Mouse (Mus musculus) midbrain, postnatal 0 days (tissue): ENCODE measurements around the gene Zbtb16. TPM values are rescaled to one million over a fixed set of nuclear protein-coding genes. Genes with fewer than 3 reads are reported as not detected.

Source experiments
- ATAC-seq: fragments of 200-750 bp; cut with Nextera tagmentation; 2 replicates; pipeline ENCODE4 v1.8.0; 2017; ENCODE audit warnings: moderate number of reproducible peaks, mild to moderate bottlenecking, moderate TSS enrichment, moderate library complexity; ENCODE audit not compliant: low FRiP score
- DNase-seq: peaks from one replicate; pipeline ENCODE4 v3.0.0-alpha.2; 2015; ENCODE audit warnings: low spot score
- H3K27ac ChIP-seq: fragments of 300-500 bp; sonication (generic); 2 replicates; pipeline ENCODE4 v1.5.1; 2014; ENCODE audit warnings: low read depth, mild to moderate bottlenecking, low read length, mixed read lengths
- H3K27me3 ChIP-seq: fragments of 300-500 bp; sonication (generic); 2 replicates; pipeline ENCODE4 v1.6.1; 2014; ENCODE audit warnings: low read length, control low read depth, mixed read lengths; ENCODE audit not compliant: insufficient read depth
- H3K36me3 ChIP-seq: fragments of 300-500 bp; sonication (generic); 2 replicates; pipeline ENCODE4 v1.6.1; 2014; ENCODE audit warnings: low read length, control low read depth, mixed read lengths; ENCODE audit not compliant: insufficient read depth
- H3K4me1 ChIP-seq: fragments of 300-500 bp; sonication (generic); 2 replicates; pipeline ENCODE4 v1.6.1; 2014; ENCODE audit warnings: mild to moderate bottlenecking, control low read depth, antibody characterized with exemption, low read length, mixed read lengths; ENCODE audit not compliant: insufficient read depth
- H3K4me2 ChIP-seq: fragments of 300-500 bp; sonication (generic); 2 replicates; pipeline ENCODE4 v1.6.1; 2014; ENCODE audit warnings: low read depth, mild to moderate bottlenecking, low read length, mixed read lengths; ENCODE audit not compliant: poor library complexity, severe bottlenecking
- H3K4me3 ChIP-seq: fragments of 300-500 bp; sonication (generic); 2 replicates; pipeline ENCODE4 v1.5.1; 2014; ENCODE audit warnings: low read depth, mild to moderate bottlenecking, low read length, moderate library complexity
- H3K9ac ChIP-seq: fragments of 300-500 bp; sonication (generic); replicated peaks from 2 replicates; pipeline ENCODE4 v1.6.1; 2014; ENCODE audit warnings: mild to moderate bottlenecking, low read length, moderate library complexity, mixed read lengths; ENCODE audit not compliant: poor library complexity, severe bottlenecking
- H3K9me3 ChIP-seq: fragments of 300-500 bp; sonication (generic); 2 replicates; pipeline ENCODE4 v1.6.1; 2016; ENCODE audit warnings: low read length, control low read depth
- CTCF ChIP-seq: IDR thresholded peaks from 2 replicates; pipeline ENCODE4 v1.5.1; 2016; ENCODE audit warnings: antibody characterized with exemption, mild to moderate bottlenecking
- WGBS: fragments of 180-500 bp; shearing (Covaris S2); extraction: QIAGEN DNeasy Blood & Tissue Kit; methylation state at CpG from one replicate; pipeline ENCODE4 v1.1.7; 2014; 5-methylcytosine and 5-hydroxymethylcytosine counted together
- polyA plus RNA-seq: library from polyadenylated mRNA; unstranded; fragments of >200 nt; fragmentation: Nextera tagmentation; extraction: Ambion mirVana; gene quantifications from 2 replicates; pipeline ENCODE4 v1.2.1, GENCODE M21; 2015
- total RNA-seq: library from RNA; depleted of rRNA; stranded (reverse); fragments of >200 nt; gene quantifications from 2 replicates; pipeline ENCODE4 v1.2.3, GENCODE M21; 2014

Gene Zbtb16
- total and polyA plus RNA-seq, 2 experiments from 2014 or later: 6.1 to 8.3 TPM

- Histone ChIP-seq H3K9me3 (no peaks in the 10 kb centered on the region), H3K9ac (no peak overlapping the region), H3K27ac (no peak overlapping the region), H3K4me3 (no peak overlapping the region), H3K4me2 (no peak overlapping the region), H3K27me3 (no peaks in the 10 kb centered on the region), H3K4me1 (peaks cover 13% of the 10 kb centered on the region; the same call in 1 of the 2 replicates), H3K36me3 (no peaks in the 10 kb centered on the region)
- no peak for TF ChIP-seq CTCF
- DNase-seq: no peak
- ATAC-seq: no peak
- WGBS: 72% methylated on average over 5 of the region's 5 CpGs
These were observed 90.5 kb downstream of the Zbtb16 start for GRCm38 (mm10) chr9:48745347-48746119.

DNA sequence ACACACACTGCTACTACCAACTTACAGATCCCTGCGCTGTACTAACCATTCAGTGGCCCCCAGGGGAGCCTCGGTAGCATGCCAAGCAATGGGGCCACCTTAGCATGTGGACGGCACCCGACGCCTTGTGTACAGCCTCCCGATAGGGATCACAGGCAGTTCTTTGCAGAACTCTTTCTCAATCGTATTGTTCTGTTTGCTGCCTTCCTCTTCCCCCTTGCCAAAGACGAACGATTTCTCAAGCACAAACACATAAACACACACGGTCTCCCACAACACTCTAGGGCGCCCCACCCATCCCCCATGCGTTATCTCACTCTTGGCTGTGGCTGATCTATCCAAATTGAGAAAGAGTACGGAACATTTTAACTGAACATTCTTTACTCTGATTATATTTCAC is 91.1 kb downstream of the Zbtb16 start:
- Histone ChIP-seq H3K4me2 (no peak overlapping the region), H3K36me3 (no peaks in the 10 kb centered on the region), H3K9ac (no peak overlapping the region), H3K4me3 (no peak overlapping the region), H3K4me1 (peaks cover 13% of the 10 kb centered on the region; the same call in 1 of the 2 replicates), H3K27ac (no peak overlapping the region), H3K9me3 (no peaks in the 10 kb centered on the region), H3K27me3 (no peaks in the 10 kb centered on the region)
- no peak for ATAC-seq
- no peak for TF ChIP-seq CTCF
- DNase-seq: no peak
- WGBS: 85% methylated on average over 13 of the region's 13 CpGs

- DNase-seq: no peak
- TF ChIP-seq CTCF: no peak
- ATAC-seq: no peak
- WGBS: 70% methylated on average over 6 of the region's 6 CpGs
- Histone ChIP-seq H3K4me2 (no peak overlapping the region), H3K27ac (no peak overlapping the region), H3K36me3 (no peaks in the 10 kb centered on the region), H3K9me3 (no peaks in the 10 kb centered on the region), H3K4me3 (no peak overlapping the region), H3K9ac (no peak overlapping the region), H3K4me1 (peaks cover 13% of the 10 kb centered on the region; the same call in 1 of the 2 replicates), H3K27me3 (no peaks in the 10 kb centered on the region)
These were observed 91.6 kb downstream of the Zbtb16 start for GRCm38 (mm10) chr9:48744451-48744850.

- ATAC-seq: no peak
- H3K27me3 ChIP-seq: no peaks in the 10 kb centered on the region
- H3K4me2 ChIP-seq: no peak overlapping the region
- H3K9me3 ChIP-seq: no peaks in the 10 kb centered on the region
- no peak for DNase-seq
- 92% methylated on average over 11 of the region's 11 CpGs for WGBS
- no peaks in the 10 kb centered on the region for H3K36me3 ChIP-seq
- H3K4me1 ChIP-seq: peaks cover 13% of the 10 kb centered on the region; the same call in 1 of the 2 replicates
- H3K27ac ChIP-seq: no peak overlapping the region
- TF ChIP-seq CTCF: no peak
- no peak overlapping the region for H3K9ac ChIP-seq
- H3K4me3 ChIP-seq: no peak overlapping the region
These were observed 92.4 kb downstream of the Zbtb16 start for GRCm38 (mm10) chr9:48743338-48744285.

DNA sequence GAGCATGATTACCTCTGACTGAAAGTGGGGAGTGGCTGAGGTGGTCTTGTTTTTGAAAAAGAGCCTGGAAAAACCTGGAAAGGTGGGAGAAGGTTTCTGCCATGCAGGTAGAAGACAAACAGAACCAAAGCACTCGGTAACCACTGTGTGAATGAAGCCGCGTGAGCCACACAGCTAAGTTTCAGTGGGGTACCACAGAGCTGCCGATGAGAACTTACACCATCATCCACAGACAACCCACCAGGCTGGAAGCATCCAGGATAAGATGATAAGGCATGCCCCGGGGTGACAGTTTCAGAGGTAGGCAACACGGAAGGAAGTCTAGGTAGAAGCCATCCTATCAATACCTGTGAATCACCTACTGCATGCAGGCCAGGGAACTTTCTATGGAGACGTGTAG is 93.9 kb downstream of the Zbtb16 start:
- WGBS: 91% methylated on average over 7 of the region's 7 CpGs
- Histone ChIP-seq H3K4me1 (peaks cover 19% of the 10 kb centered on the region), H3K27me3 (no peaks in the 10 kb centered on the region), H3K9ac (no peak overlapping the region), H3K27ac (no peak overlapping the region), H3K4me3 (no peak overlapping the region), H3K9me3 (no peaks in the 10 kb centered on the region), H3K36me3 (no peaks in the 10 kb centered on the region), H3K4me2 (no peak overlapping the region)
- no peak for TF ChIP-seq CTCF
- ATAC-seq (no peak), DNase-seq (no peak)
